13 mouse cellular contexts compared by ENCODE assay signal in genomic region chr4:128742379-128742970, GRCm38 (mm10). TPM values are rescaled to one million over a fixed set of nuclear protein-coding genes. Genes with fewer than 3 reads are reported as not detected.
DNase-seq lines count a peak whose midpoint lies in the region; ATAC-seq lines count a peak whose summit lies in the region.
"Had no signal": no experiment of that assay in that cellular context is flagged by ENCODE, and none has a peak within 500 bp of the region (broad histone marks: within the 10 kb centered on the region; RNA-seq: fewer than 3 reads in every experiment).

No protein-coding gene starts in this region.

- no peak for DNase-seq in heart, postnatal 25 days (ENCODE audit: low spot score)
- no peak for DNase-seq in midbrain, embryonic 14.5 days
- DNase-seq in yolk sac, embryonic 10.5 days (ENCODE audit: low spot score), result no peak
- no peak for DNase-seq in B cell, adult 2 months
- DNase-seq: adrenal gland, postnatal 25 days; heart, adult 2 months; lung, embryonic 14.5 days had no signal

- no peaks in the 10 kb centered on the region for H3K27me3 ChIP-seq in heart, embryonic 15.5 days
- no peaks in the 10 kb centered on the region for H3K27me3 ChIP-seq in midbrain, embryonic 12.5 days
- no peaks in the 10 kb centered on the region for H3K27me3 ChIP-seq in midbrain, embryonic 14.5 days (ENCODE audit: control insufficient read depth, insufficient read depth, low read length)
- no peaks in the 10 kb centered on the region for H3K27me3 ChIP-seq in forebrain, embryonic 12.5 days
- H3K27me3 ChIP-seq in neural tube, embryonic 15.5 days (replicated peaks), result no peaks in the 10 kb centered on the region
- H3K27me3 ChIP-seq: CH12.LX had no signal

- ATAC-seq in heart, embryonic 15.5 days (replicated peaks; ENCODE audit: insufficient number of reproducible peaks, insufficient read depth, low FRiP score, low read depth), result no peak
- no peak for ATAC-seq in midbrain, embryonic 12.5 days (ENCODE audit: low FRiP score, low read depth)
- ATAC-seq in midbrain, embryonic 14.5 days (ENCODE audit: low FRiP score, low TSS enrichment), result no peak
- no peak for ATAC-seq in forebrain, embryonic 12.5 days (ENCODE audit: low FRiP score)
- no peak for ATAC-seq in neural tube, embryonic 15.5 days (ENCODE audit: low FRiP score)
- ATAC-seq: intestine, embryonic 16.5 days had no signal

- H3K9ac ChIP-seq in heart, embryonic 15.5 days, result no peak overlapping the region
- H3K9ac ChIP-seq in midbrain, embryonic 12.5 days (replicated peaks), result no peak overlapping the region
- no peak overlapping the region for H3K9ac ChIP-seq in midbrain, embryonic 14.5 days (replicated peaks; ENCODE audit: low read length)
- H3K9ac ChIP-seq in forebrain, embryonic 12.5 days, result 0 out of 2 replicates have a peak overlapping the region, but pooled peaks have one; percentile 9
- H3K9ac ChIP-seq in neural tube, embryonic 15.5 days (replicated peaks), result no peak overlapping the region
- H3K9ac ChIP-seq: lung, embryonic 14.5 days had no signal

- 64% methylated on average over 10 of the region's 10 CpGs for WGBS in heart, embryonic 15.5 days
- 52% methylated on average over 10 of the region's 10 CpGs for WGBS in midbrain, embryonic 12.5 days
- WGBS in midbrain, embryonic 14.5 days, result 38% methylated on average over 10 of the region's 10 CpGs
- WGBS in forebrain, embryonic 12.5 days, result 43% methylated on average over 10 of the region's 10 CpGs
- 45% methylated on average over 10 of the region's 10 CpGs for WGBS in neural tube, embryonic 15.5 days

- H3K4me2 ChIP-seq in heart, embryonic 15.5 days, result no peak overlapping the region
- H3K4me2 ChIP-seq in midbrain, embryonic 12.5 days (replicated peaks), result no peak overlapping the region
- H3K4me2 ChIP-seq in midbrain, embryonic 14.5 days (ENCODE audit: low read length), result no peak overlapping the region
- H3K4me2 ChIP-seq in forebrain, embryonic 12.5 days, result no peak overlapping the region
- H3K4me2 ChIP-seq in neural tube, embryonic 15.5 days, result no peak overlapping the region
- H3K4me2 ChIP-seq: lung, embryonic 14.5 days had no signal

- H3K4me3 ChIP-seq in heart, embryonic 15.5 days, result no peak overlapping the region
- no peak overlapping the region for H3K4me3 ChIP-seq in midbrain, embryonic 12.5 days
- H3K4me3 ChIP-seq in midbrain, embryonic 14.5 days (replicated peaks; ENCODE audit: low read depth, low read length), result no peak overlapping the region
- no peak overlapping the region for H3K4me3 ChIP-seq in forebrain, embryonic 12.5 days (replicated peaks)
- H3K4me3 ChIP-seq in neural tube, embryonic 15.5 days (replicated peaks), result no peak overlapping the region
- H3K4me3 ChIP-seq: heart, adult 2 months had no signal

- no peaks in the 10 kb centered on the region for H3K9me3 ChIP-seq in heart, embryonic 15.5 days (replicated peaks)
- no peaks in the 10 kb centered on the region for H3K9me3 ChIP-seq in midbrain, embryonic 12.5 days
- H3K9me3 ChIP-seq in midbrain, embryonic 14.5 days (ENCODE audit: control insufficient read depth, low read length), result no peaks in the 10 kb centered on the region
- no peaks in the 10 kb centered on the region for H3K9me3 ChIP-seq in forebrain, embryonic 12.5 days
- H3K9me3 ChIP-seq in neural tube, embryonic 15.5 days (replicated peaks), result no peaks in the 10 kb centered on the region

- 0 out of 2 replicates have a peak overlapping the region, but pooled peaks have one; percentile 12 for H3K27ac ChIP-seq in heart, embryonic 15.5 days
- 0 out of 2 replicates have a peak overlapping the region, but pooled peaks have one; percentile 10 for H3K27ac ChIP-seq in midbrain, embryonic 12.5 days (replicated peaks)
- no peak overlapping the region for H3K27ac ChIP-seq in midbrain, embryonic 14.5 days (replicated peaks; ENCODE audit: low read depth, low read length)
- H3K27ac ChIP-seq in forebrain, embryonic 12.5 days, result peak overlapping the region; percentile 61; the same call in 1 of the 2 replicates
- H3K27ac ChIP-seq in neural tube, embryonic 15.5 days (replicated peaks), result peak overlapping the region; percentile 33; the same call in 1 of the 2 replicates
- H3K27ac ChIP-seq: heart, adult 2 months had no signal

- peaks cover 43% of the 10 kb centered on the region for H3K36me3 ChIP-seq in heart, embryonic 15.5 days
- peaks cover 50% of the 10 kb centered on the region for H3K36me3 ChIP-seq in midbrain, embryonic 12.5 days
- H3K36me3 ChIP-seq in midbrain, embryonic 14.5 days (ENCODE audit: control insufficient read depth, insufficient read depth, low read length), result peaks cover 52% of the 10 kb centered on the region
- peaks cover 56% of the 10 kb centered on the region for H3K36me3 ChIP-seq in forebrain, embryonic 12.5 days (replicated peaks)
- peaks cover 44% of the 10 kb centered on the region for H3K36me3 ChIP-seq in neural tube, embryonic 15.5 days

- peaks cover 27% of the 10 kb centered on the region for H3K4me1 ChIP-seq in heart, embryonic 15.5 days (replicated peaks)
- H3K4me1 ChIP-seq in midbrain, embryonic 12.5 days, result peaks cover 30% of the 10 kb centered on the region
- H3K4me1 ChIP-seq in midbrain, embryonic 14.5 days (ENCODE audit: control insufficient read depth, insufficient read depth, low read length), result peaks cover 20% of the 10 kb centered on the region
- peaks cover 32% of the 10 kb centered on the region for H3K4me1 ChIP-seq in forebrain, embryonic 12.5 days
- H3K4me1 ChIP-seq in neural tube, embryonic 15.5 days, result peaks cover 24% of the 10 kb centered on the region

- intact Hi-C loops in heart, postnatal 25 days (cut with DNase I), result no loop called here

RNA-seq across cellular contexts. Expression of gene A3galt2, which starts 12.7 kb away (rescaled TPM):
- 0.04 TPM in 1 of 2 replicates, not detected in the other for polyA plus RNA-seq in heart, embryonic 15.5 days (2015; fragmentation: Nextera tagmentation; extraction: Ambion mirVana)
- total RNA-seq in heart, postnatal 25 days (2021), result under 1 TPM in 1 of 2 experiments, not detected in 1; 0.14 TPM
- 0.56 and 0.59 TPM in 2 replicates for polyA plus RNA-seq in midbrain, embryonic 12.5 days (2016; fragmentation: Nextera tagmentation; extraction: Ambion mirVana)
- polyA plus RNA-seq in midbrain, embryonic 14.5 days (2014; fragmentation: Nextera tagmentation; extraction: Ambion mirVana), result 0.47 and 0.74 TPM in 2 replicates
- polyA plus RNA-seq in forebrain, embryonic 12.5 days (2016; fragmentation: Nextera tagmentation; extraction: Ambion mirVana), result 0.38 and 0.57 TPM in 2 replicates
- polyA plus RNA-seq in neural tube, embryonic 15.5 days (2015; fragmentation: Nextera tagmentation; extraction: Ambion mirVana), result 0.34 and 0.41 TPM in 2 replicates
